Mouse (Mus musculus) cerebellum, adult 9-11 months (tissue): ENCODE results near the gene Gjc1.

Source experiments
- DNase-seq: peaks from one replicate; pipeline ENCODE4 v3.0.0; 2022

The Gjc1 gene

GRCm38 (mm10) chr11:102819021-102819782 lies at the start of gene Gjc1:
Gjc1 (minus strand) TSS chr11:102819700.
- peak; percentile 32 for DNase-seq

- DNase-seq: no peak
Measured at GRCm38 (mm10) chr11:102864272-102864671, 44.8 kb upstream of the Gjc1 start.

GRCm38 (mm10) chr11:102859933-102860332 lies 40.4 kb upstream of the Gjc1 start:
- peak; percentile 38 for DNase-seq

- no peak for DNase-seq
Measured at GRCm38 (mm10) chr11:102858951-102859350, 39.5 kb upstream of the Gjc1 start.

- no peak for DNase-seq
Measured at GRCm38 (mm10) chr11:102855941-102856340, 36.4 kb upstream of the Gjc1 start.

- DNase-seq: no peak
Measured at GRCm38 (mm10) chr11:102853760-102854159, 34.3 kb upstream of the Gjc1 start.

GRCm38 (mm10) chr11:102851883-102852282 lies 32.4 kb upstream of the Gjc1 start:
- DNase-seq: peak; percentile 59

GRCm38 (mm10) chr11:102845926-102846325 lies 26.4 kb upstream of the Gjc1 start:
- no peak for DNase-seq

- DNase-seq: no peak
Measured at GRCm38 (mm10) chr11:102838616-102839150, 19.2 kb upstream of the Gjc1 start.

- DNase-seq: no peak
Measured at GRCm38 (mm10) chr11:102838126-102838525, 18.6 kb upstream of the Gjc1 start.

GRCm38 (mm10) chr11:102837385-102837784 lies 17.9 kb upstream of the Gjc1 start:
- no peak for DNase-seq

GRCm38 (mm10) chr11:102836146-102836545 lies 16.6 kb upstream of the Gjc1 start:
- no peak for DNase-seq

GRCm38 (mm10) chr11:102835549-102835948 lies 16.0 kb upstream of the Gjc1 start, which contains the start of gene Higd1b:
Higd1b (plus strand) TSS chr11:102835849.
- DNase-seq: no peak

- no peak for DNase-seq
Measured at GRCm38 (mm10) chr11:102834219-102834618, 14.7 kb upstream of the Gjc1 start.

GRCm38 (mm10) chr11:102832700-102833297 lies 13.3 kb upstream of the Gjc1 start:
- DNase-seq: no peak

GRCm38 (mm10) chr11:102830276-102830675 lies 10.8 kb upstream of the Gjc1 start:
- DNase-seq: no peak

- no peak for DNase-seq
Measured at GRCm38 (mm10) chr11:102827097-102827496, 7.6 kb upstream of the Gjc1 start.

- DNase-seq: no peak
Measured at GRCm38 (mm10) chr11:102826476-102826875, 7.0 kb upstream of the Gjc1 start.

GRCm38 (mm10) chr11:102821231-102821630 lies 1.7 kb upstream of the Gjc1 start:
- no peak for DNase-seq

GRCm38 (mm10) chr11:102820432-102820831 lies 932 bp upstream of the Gjc1 start:
- no peak for DNase-seq

- DNase-seq: peak; percentile 14
Measured at GRCm38 (mm10) chr11:102819783-102820385, 384 bp upstream of the Gjc1 start.

- DNase-seq: no peak
Measured at GRCm38 (mm10) chr11:102818121-102819020, 1.1 kb downstream of the Gjc1 start.

GRCm38 (mm10) chr11:102814881-102815280 lies 4.6 kb downstream of the Gjc1 start:
- DNase-seq: no peak
